ENCODE assay signal across 8 mouse cellular contexts in the genomic region with DNA sequence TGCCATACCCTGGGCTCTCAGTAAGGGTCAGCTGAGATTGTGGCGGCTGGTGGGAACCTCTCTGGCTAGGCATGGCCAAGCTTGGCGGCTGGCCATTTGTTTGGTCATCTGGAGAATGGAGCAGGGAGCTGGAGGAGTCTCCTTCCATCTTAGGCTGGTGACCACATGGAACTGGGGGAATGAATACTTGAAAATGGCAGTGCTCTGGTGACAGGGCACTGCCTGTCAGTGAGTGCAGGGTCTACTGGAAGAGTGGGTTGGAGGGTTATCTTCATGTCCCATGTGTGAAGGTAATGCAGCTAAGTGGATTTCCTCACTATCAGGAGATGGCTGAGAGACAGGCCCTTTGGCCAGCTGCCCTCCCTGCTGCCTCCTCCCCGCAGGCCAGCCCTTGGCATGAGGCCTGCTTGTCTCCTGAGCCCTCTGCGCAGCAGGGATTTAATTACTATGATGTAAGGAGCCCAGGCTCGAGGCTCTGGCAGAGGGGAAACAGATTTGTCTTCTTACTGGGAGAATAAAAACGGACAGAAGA. TPM values are rescaled to one million over a fixed set of nuclear protein-coding genes. Genes with fewer than 3 reads are reported as not detected.
DNase-seq lines count a peak whose midpoint lies in the region; ATAC-seq and TF ChIP-seq lines count a peak whose summit lies in the region.

No protein-coding gene starts in this region.

- no peak for TF ChIP-seq POLR2A in kidney, adult 2 months (IDR thresholded peaks at IDR 0.05; ENCODE audit: low read depth, low read length)

- no peak; the same call in 1 of the 2 replicates for ATAC-seq in kidney, embryonic 15.5 days (replicated peaks; ENCODE audit: low FRiP score)
- ATAC-seq in forebrain, embryonic 16.5 days = peak; percentile 51
- peak; percentile 71 for ATAC-seq in lung, embryonic 16.5 days (ENCODE audit: low read depth)
- ATAC-seq in activated CD4-positive, CD25-positive, alpha-beta regulatory T cell, adult 4 months = no peak
- ATAC-seq in CD4-positive, CD25-positive, alpha-beta regulatory T cell, adult 4 months = no peak

- no peak overlapping the region for H3K4me2 ChIP-seq in kidney, embryonic 15.5 days
- no peak overlapping the region for H3K4me2 ChIP-seq in forebrain, embryonic 16.5 days (ENCODE audit: low read length)
- no peak overlapping the region for H3K4me2 ChIP-seq in lung, embryonic 16.5 days (ENCODE audit: low read depth, low read length)

- no peaks in the 10 kb centered on the region for H3K36me3 ChIP-seq in kidney, adult 2 months (ENCODE audit: control insufficient read depth, insufficient read depth, low read length)
- no peaks in the 10 kb centered on the region for H3K36me3 ChIP-seq in kidney, embryonic 15.5 days
- H3K36me3 ChIP-seq in forebrain, embryonic 16.5 days (ENCODE audit: control insufficient read depth, insufficient read depth) = peaks cover 2% of the 10 kb centered on the region; the same call in 1 of the 2 replicates
- H3K36me3 ChIP-seq in lung, embryonic 16.5 days (ENCODE audit: control insufficient read depth, insufficient read depth, low read length) = no peaks in the 10 kb centered on the region

- no peak for TF ChIP-seq CTCF in kidney, adult 2 months (conservative IDR thresholded peaks at IDR 0.05; ENCODE audit: insufficient read depth, insufficient read length, low read depth, low read length)

- WGBS in kidney, adult 2 months = 30% methylated on average over 6 of the region's 6 CpGs
- WGBS in kidney, embryonic 15.5 days = 41% methylated on average over 6 of the region's 6 CpGs
- WGBS in forebrain, embryonic 16.5 days = 23% methylated on average over 6 of the region's 6 CpGs
- WGBS in lung, embryonic 16.5 days = 34% methylated on average over 6 of the region's 6 CpGs

- H3K9me3 ChIP-seq in kidney, embryonic 15.5 days (replicated peaks) = no peaks in the 10 kb centered on the region
- no peaks in the 10 kb centered on the region for H3K9me3 ChIP-seq in forebrain, embryonic 16.5 days (ENCODE audit: control insufficient read depth, low read length)
- H3K9me3 ChIP-seq in lung, embryonic 16.5 days (ENCODE audit: control insufficient read depth, low read length) = no peaks in the 10 kb centered on the region

- no peaks in the 10 kb centered on the region for H3K4me1 ChIP-seq in kidney, adult 2 months (ENCODE audit: control insufficient read depth, insufficient read depth, low read length)
- H3K4me1 ChIP-seq in kidney, embryonic 15.5 days = peaks cover 7% of the 10 kb centered on the region; the same call in 1 of the 2 replicates
- peaks cover 22% of the 10 kb centered on the region for H3K4me1 ChIP-seq in forebrain, embryonic 16.5 days (replicated peaks; ENCODE audit: control insufficient read depth, insufficient read depth, low read length)
- H3K4me1 ChIP-seq in lung, embryonic 16.5 days (replicated peaks; ENCODE audit: control insufficient read depth, insufficient read depth, low read length) = peaks cover 7% of the 10 kb centered on the region

- no peaks in the 10 kb centered on the region for H3K27me3 ChIP-seq in kidney, adult 2 months (replicated peaks; ENCODE audit: control insufficient read depth, insufficient read depth, low read length)
- no peaks in the 10 kb centered on the region for H3K27me3 ChIP-seq in kidney, embryonic 15.5 days
- no peaks in the 10 kb centered on the region for H3K27me3 ChIP-seq in forebrain, embryonic 16.5 days (replicated peaks; ENCODE audit: control insufficient read depth, insufficient read depth, low read length)
- H3K27me3 ChIP-seq in lung, embryonic 16.5 days (ENCODE audit: control insufficient read depth, insufficient read depth, low read depth, low read length) = no peaks in the 10 kb centered on the region

- H3K27ac ChIP-seq in kidney, adult 2 months (ENCODE audit: insufficient read depth, low read depth, low read length) = no peak overlapping the region
- no peak overlapping the region for H3K27ac ChIP-seq in kidney, embryonic 15.5 days
- peak overlapping the region; percentile 41 for H3K27ac ChIP-seq in forebrain, embryonic 16.5 days (ENCODE audit: low read length)
- no peak overlapping the region for H3K27ac ChIP-seq in lung, embryonic 16.5 days (ENCODE audit: low read length)

- H3K4me3 ChIP-seq in kidney, adult 2 months (ENCODE audit: insufficient read depth, low read depth, low read length) = no peak overlapping the region
- H3K4me3 ChIP-seq in kidney, embryonic 15.5 days (replicated peaks) = no peak overlapping the region
- no peak overlapping the region for H3K4me3 ChIP-seq in forebrain, embryonic 16.5 days (replicated peaks; ENCODE audit: low read length)
- H3K4me3 ChIP-seq in lung, embryonic 16.5 days (ENCODE audit: low read length) = no peak overlapping the region

- H3K9ac ChIP-seq in kidney, embryonic 15.5 days = no peak overlapping the region
- no peak overlapping the region for H3K9ac ChIP-seq in forebrain, embryonic 16.5 days (replicated peaks; ENCODE audit: low read depth, low read length)
- H3K9ac ChIP-seq in lung, embryonic 16.5 days (ENCODE audit: low read length) = no peak overlapping the region

- peak; percentile 45 for DNase-seq in kidney, adult 2 months
- DNase-seq in adrenal gland, adult 8-10 months = peak; percentile 35
- DNase-seq in thymus, postnatal 0 days (ENCODE audit: low spot score) = no peak

RNA-seq across cellular contexts. Expression of a gene that starts 14.7 kb away (rescaled TPM):
- polyA plus RNA-seq in kidney, adult 2 months (2012; rRNA removed) = 1.3 TPM in 2 replicates
- polyA plus RNA-seq in kidney, embryonic 15.5 days (2015; fragmentation: Nextera tagmentation; extraction: Ambion mirVana) = 2.1 and 3.0 TPM in 2 replicates
- 1 to 10 TPM; 3.8 to 6.6 (median 5.2) TPM for total RNA-seq in adrenal gland, adult 8-10 months (2022)
- polyA plus RNA-seq in forebrain, embryonic 16.5 days (2015; fragmentation: Nextera tagmentation; extraction: Ambion mirVana) = 8.1 and 8.2 TPM in 2 replicates
- polyA plus RNA-seq in lung, embryonic 16.5 days (2015; fragmentation: Nextera tagmentation; extraction: Ambion mirVana) = 0.68 and 1.1 TPM in 2 replicates
- not detected for polyA plus RNA-seq in activated CD4-positive, CD25-positive, alpha-beta regulatory T cell, adult 4 months (2017; shearing (Covaris generic))
- polyA plus RNA-seq in thymus, postnatal 0 days (2015; fragmentation: Nextera tagmentation; extraction: Ambion mirVana) = 7.3 and 8.8 TPM in 2 replicates
- not detected for polyA plus RNA-seq in CD4-positive, CD25-positive, alpha-beta regulatory T cell, adult 4 months (2017; shearing (Covaris generic))

Comparison
In these comparisons a context has a peak if more than half of its experiments do, and no peak if none do; other contexts are left out.
1. ATAC-seq: peak in forebrain, embryonic 16.5 days (single experiment) and lung, embryonic 16.5 days (single experiment); none in kidney, embryonic 15.5 days (single experiment), activated CD4-positive, CD25-positive, alpha-beta regulatory T cell, adult 4 months (single experiment) and CD4-positive, CD25-positive, alpha-beta regulatory T cell, adult 4 months (single experiment).